In the genomic region with DNA sequence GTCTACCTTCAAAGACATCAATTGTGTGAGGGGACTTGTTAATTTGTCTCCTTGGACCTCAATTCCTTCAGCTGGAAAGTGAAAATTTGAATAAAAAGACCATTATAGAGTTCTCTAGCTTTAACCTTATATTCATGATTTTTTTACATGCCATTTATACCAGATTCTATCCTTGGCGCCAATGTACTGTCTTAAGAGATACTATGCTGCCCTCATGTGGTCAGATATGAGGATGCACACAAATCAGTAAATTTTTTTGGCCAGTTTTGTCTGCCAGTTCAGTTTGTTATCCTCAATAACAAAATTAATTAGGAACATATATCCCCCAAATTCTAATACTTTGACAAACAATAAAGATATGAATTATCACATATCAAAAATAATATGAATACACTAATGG, we compare ENCODE assay signal across 10 mouse cellular contexts. TPM values are rescaled to one million over a fixed set of nuclear protein-coding genes. Genes with fewer than 3 reads are reported as not detected.
DNase-seq lines count a peak whose midpoint lies in the region; ATAC-seq lines count a peak whose summit lies in the region.
"Had no signal": no experiment of that assay in that cellular context is flagged by ENCODE, and none has a peak within 500 bp of the region (broad histone marks: within the 10 kb centered on the region; RNA-seq: fewer than 3 reads in every experiment).

No protein-coding gene starts in this region.

- H3K4me3 ChIP-seq in neural tube, embryonic 11.5 days (ENCODE audit: low read depth, low read length) = no peak overlapping the region
- no peak overlapping the region for H3K4me3 ChIP-seq in hindbrain, embryonic 16.5 days (ENCODE audit: low read length)

- no peaks in the 10 kb centered on the region for H3K36me3 ChIP-seq in neural tube, embryonic 11.5 days (ENCODE audit: control insufficient read depth, insufficient read depth, low read length)
- H3K36me3 ChIP-seq in hindbrain, embryonic 16.5 days (ENCODE audit: control insufficient read depth, insufficient read depth, low read length) = no peaks in the 10 kb centered on the region

- no peak overlapping the region for H3K27ac ChIP-seq in neural tube, embryonic 11.5 days (ENCODE audit: low read depth, low read length)
- H3K27ac ChIP-seq in hindbrain, embryonic 16.5 days (ENCODE audit: low read depth, low read length) = no peak overlapping the region
- H3K27ac ChIP-seq: macrophage had no signal

- 5% methylated on average over 1 of the region's 1 CpGs for WGBS in neural tube, embryonic 11.5 days
- WGBS in hindbrain, embryonic 16.5 days = 5% methylated on average over 1 of the region's 1 CpGs

- DNase-seq in adrenal gland, postnatal 14 days = peak; percentile 61
- DNase-seq in adrenal gland, adult 18-20 months (ENCODE audit: low spot score in 2 of 2) = no peak
- DNase-seq in neural tube, embryonic 11.5 days (ENCODE audit: low spot score) = peak; percentile 35
- DNase-seq in neural tube, embryonic 10.5 days (ENCODE audit: extremely low spot score, low spot score) = no peak
- peak; percentile 73 for DNase-seq in cerebellum, postnatal 14 days
- peak; percentile 51 for DNase-seq in lung, postnatal 14 days
- DNase-seq in thymus, postnatal 0 days (ENCODE audit: low spot score) = peak; percentile 71

- no peaks in the 10 kb centered on the region for H3K27me3 ChIP-seq in neural tube, embryonic 11.5 days (ENCODE audit: control insufficient read depth, insufficient read depth, low read length)
- no peaks in the 10 kb centered on the region for H3K27me3 ChIP-seq in hindbrain, embryonic 16.5 days (replicated peaks; ENCODE audit: control insufficient read depth, insufficient read depth, low read length)

- H3K9me3 ChIP-seq in neural tube, embryonic 11.5 days (ENCODE audit: control insufficient read depth, low read length) = no peaks in the 10 kb centered on the region
- H3K9me3 ChIP-seq in hindbrain, embryonic 16.5 days (ENCODE audit: control insufficient read depth, low read length) = no peaks in the 10 kb centered on the region

- no peak overlapping the region for H3K4me2 ChIP-seq in neural tube, embryonic 11.5 days (ENCODE audit: low read depth)
- H3K4me2 ChIP-seq in hindbrain, embryonic 16.5 days (ENCODE audit: low read length) = no peak overlapping the region

- no peak overlapping the region for H3K9ac ChIP-seq in neural tube, embryonic 11.5 days (ENCODE audit: low read length)
- H3K9ac ChIP-seq in hindbrain, embryonic 16.5 days (ENCODE audit: low read depth, low read length) = no peak overlapping the region

- no peak; the same call in 1 of the 2 replicates for ATAC-seq in neural tube, embryonic 11.5 days (ENCODE audit: insufficient read depth, low FRiP score, low TSS enrichment)
- peak; percentile 59 for ATAC-seq in hindbrain, embryonic 16.5 days

- H3K4me1 ChIP-seq in neural tube, embryonic 11.5 days (ENCODE audit: control insufficient read depth, insufficient read depth, low read length) = no peaks in the 10 kb centered on the region
- H3K4me1 ChIP-seq in hindbrain, embryonic 16.5 days (ENCODE audit: control insufficient read depth, insufficient read depth, low read depth, low read length) = no peaks in the 10 kb centered on the region; the same call in 1 of the 2 replicates

RNA-seq across cellular contexts. Expression of a gene that starts 7.5 kb away (rescaled TPM):
- 39.4 and 40.7 TPM in 2 replicates for total RNA-seq in adrenal gland, postnatal 14 days (2021)
- 10 to 100 TPM; 28.7 to 67.3 TPM for total RNA-seq in adrenal gland, adult 18-20 months (2021)
- 8.0 and 10.6 TPM in 2 replicates for polyA plus RNA-seq in neural tube, embryonic 11.5 days (2014; fragmentation: Nextera tagmentation; extraction: Ambion mirVana)
- 11.9 and 13.6 TPM in 2 replicates for polyA plus RNA-seq in hindbrain, embryonic 16.5 days (2015; fragmentation: Nextera tagmentation; extraction: Ambion mirVana)
- 25.5 and 32.7 TPM in 2 replicates for polyA plus RNA-seq in thymus, postnatal 0 days (2015; fragmentation: Nextera tagmentation; extraction: Ambion mirVana)

RNA-seq across cellular contexts. Expression of a gene that starts 51.1 kb away (rescaled TPM):
- total RNA-seq in adrenal gland, postnatal 14 days (2021) = 5.4 and 103 TPM in 2 replicates
- total RNA-seq in adrenal gland, adult 18-20 months (2021) = 1 to 10 TPM in 1 of 2 experiments, under 1 TPM in 1; 0.10 to 3.5 TPM
- polyA plus RNA-seq in neural tube, embryonic 11.5 days (2014; fragmentation: Nextera tagmentation; extraction: Ambion mirVana) = not detected in 2 replicates
- polyA plus RNA-seq in hindbrain, embryonic 16.5 days (2015; fragmentation: Nextera tagmentation; extraction: Ambion mirVana) = 0.04 and 0.06 TPM in 2 replicates
- 0.69 and 1.4 TPM in 2 replicates for polyA plus RNA-seq in thymus, postnatal 0 days (2015; fragmentation: Nextera tagmentation; extraction: Ambion mirVana)
- polyA plus RNA-seq: macrophage had no signal

RNA-seq across cellular contexts. Expression of a gene that starts 57.2 kb away (rescaled TPM):
- 2.0 TPM in 1 of 2 replicates, not detected in the other for total RNA-seq in adrenal gland, postnatal 14 days (2021)
- total RNA-seq in adrenal gland, adult 18-20 months (2021) = not detected
- not detected in 2 replicates for polyA plus RNA-seq in neural tube, embryonic 11.5 days (2014; fragmentation: Nextera tagmentation; extraction: Ambion mirVana)
- polyA plus RNA-seq in hindbrain, embryonic 16.5 days (2015; fragmentation: Nextera tagmentation; extraction: Ambion mirVana) = not detected in 2 replicates
- 0.13 TPM in 2 replicates for polyA plus RNA-seq in thymus, postnatal 0 days (2015; fragmentation: Nextera tagmentation; extraction: Ambion mirVana)
- polyA plus RNA-seq: heart, embryonic 14.5 days; macrophage had no signal

Comparison
In these comparisons a context has a peak if more than half of its experiments do, and no peak if none do; other contexts are left out.
1. DNase-seq: peak in adrenal gland, postnatal 14 days (single experiment), neural tube, embryonic 11.5 days (single experiment), cerebellum, postnatal 14 days (2 of 2), lung, postnatal 14 days (single experiment) and thymus, postnatal 0 days (single experiment); none in adrenal gland, adult 18-20 months (0 of 2) and neural tube, embryonic 10.5 days (single experiment).